Mouse (Mus musculus): ENCODE results near the gene Wdr24. TPM values are rescaled to one million over a fixed set of nuclear protein-coding genes. Genes with fewer than 3 reads are reported as not detected.

The Wdr24 gene
- polyA plus RNA-seq, 1 experiment from 2014 or later, result 27.7 TPM

DNA sequence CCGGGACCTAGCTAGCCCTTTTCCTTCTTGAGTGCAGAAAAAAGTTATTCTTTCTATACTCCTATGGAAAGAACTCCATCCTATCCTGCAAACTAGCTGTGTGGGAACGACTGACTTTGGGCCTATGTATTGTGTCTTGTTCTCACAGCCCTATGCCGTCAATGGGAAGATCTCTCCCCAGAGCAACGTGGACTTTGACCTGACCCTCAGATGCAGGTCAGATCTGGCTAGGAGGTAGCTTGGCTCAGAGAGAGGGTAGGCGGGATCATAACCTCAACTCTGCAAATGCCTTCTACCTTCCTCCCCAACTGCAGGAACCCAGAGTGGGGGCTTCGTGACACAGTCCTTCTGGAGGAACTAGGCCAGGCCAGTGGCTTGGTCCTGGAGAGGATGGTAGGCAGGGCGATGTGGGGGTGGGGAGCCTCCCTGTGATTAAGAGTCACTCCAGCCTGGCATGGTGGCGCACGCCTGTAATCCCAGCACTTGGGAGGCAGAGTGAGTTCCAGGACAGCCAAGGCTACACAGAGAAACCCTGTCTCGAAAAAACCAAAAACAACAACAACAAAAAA, 53.0 kb downstream of the Wdr24 start:
- peaks cover 34% of the 10 kb centered on the region for H3K4me1 ChIP-seq
- H3K27ac ChIP-seq, result no peak overlapping the region
- H3K27me3 ChIP-seq, result no peaks in the 10 kb centered on the region
- no peak for ATAC-seq (ENCODE audit: low FRiP score, low read depth)
- H3K9me3 ChIP-seq, result no peaks in the 10 kb centered on the region
- H3K4me3 ChIP-seq, result peak overlapping the region; percentile 76
- peak overlapping the region; percentile 96 for H3K4me2 ChIP-seq (replicated peaks)
- peaks cover 23% of the 10 kb centered on the region for H3K36me3 ChIP-seq
- WGBS, result 70% methylated on average over 10 of the region's 10 CpGs
- peak overlapping the region; percentile 84 for H3K9ac ChIP-seq

DNA sequence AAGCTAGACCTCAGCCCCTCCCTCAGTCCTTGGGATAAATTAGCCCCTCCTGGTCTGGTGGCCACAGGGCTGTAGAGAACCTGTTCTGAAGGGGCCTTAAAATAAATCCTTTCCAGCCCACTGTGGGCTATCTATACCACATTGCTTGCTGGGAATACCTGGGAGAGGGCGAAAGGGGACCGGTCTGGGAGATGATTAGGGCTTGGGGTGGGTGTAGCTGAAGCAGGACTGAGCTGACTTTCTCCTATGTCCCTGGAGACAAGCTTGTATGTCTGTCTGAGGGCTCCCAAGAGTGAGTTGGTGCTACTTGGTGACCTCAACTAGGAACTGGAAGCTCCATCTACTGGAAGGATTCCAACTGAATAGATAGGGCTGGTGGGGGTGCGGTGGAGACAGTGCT, 53.6 kb downstream of the Wdr24 start:
- H3K9me3 ChIP-seq, result no peaks in the 10 kb centered on the region
- no peaks in the 10 kb centered on the region for H3K27me3 ChIP-seq
- H3K4me1 ChIP-seq, result peaks cover 38% of the 10 kb centered on the region
- H3K4me2 ChIP-seq (replicated peaks), result 0 out of 2 replicates have a peak overlapping the region, but pooled peaks have one; percentile 96
- no peak overlapping the region for H3K4me3 ChIP-seq
- no peak for ATAC-seq (ENCODE audit: low FRiP score, low read depth)
- no peak overlapping the region for H3K9ac ChIP-seq
- no peak overlapping the region for H3K27ac ChIP-seq
- peaks cover 29% of the 10 kb centered on the region for H3K36me3 ChIP-seq
- 89% methylated on average over 3 of the region's 3 CpGs for WGBS

DNA sequence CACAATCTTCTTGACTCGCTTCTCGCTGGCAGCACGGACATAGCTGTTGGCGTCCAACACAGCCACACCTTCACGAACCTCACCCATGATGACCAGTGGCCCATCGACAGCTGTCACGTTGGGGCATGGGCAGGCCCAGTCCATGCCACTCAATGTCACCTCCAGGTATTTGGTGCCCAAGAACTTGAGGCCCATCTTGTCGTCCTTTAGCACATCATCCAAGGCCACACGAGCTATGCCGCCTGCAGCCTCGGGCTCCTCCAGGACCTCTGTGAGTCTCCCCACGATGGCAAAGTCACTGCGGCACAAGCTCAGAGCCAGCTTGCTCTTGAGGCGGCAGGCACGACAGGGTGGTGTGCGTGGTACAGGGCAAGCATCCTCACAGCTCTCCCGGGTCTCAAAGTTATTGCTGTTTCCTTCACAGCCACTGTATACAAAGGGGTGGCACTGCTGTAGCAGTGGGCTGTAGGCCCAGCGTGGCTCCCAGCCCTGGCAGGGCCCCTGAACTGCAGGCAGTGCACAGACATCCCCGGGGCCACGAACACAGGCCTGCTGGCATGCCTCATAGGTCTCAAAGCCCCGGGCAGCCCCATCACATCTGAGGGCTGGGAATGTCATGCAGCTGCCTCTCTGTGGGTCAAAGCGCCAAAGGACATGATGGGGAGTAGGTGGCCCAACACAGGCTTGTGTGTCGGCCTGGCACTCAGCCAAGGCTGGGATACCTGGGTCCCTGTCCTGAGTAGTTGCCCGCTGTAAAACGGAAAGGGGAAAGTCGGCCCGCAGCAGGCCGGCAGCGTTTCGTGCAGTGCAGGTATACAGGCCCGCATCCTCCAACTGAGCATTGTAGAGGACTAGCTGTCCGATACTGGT, 54.5 kb downstream of the Wdr24 start:
- Histone ChIP-seq H3K4me2 (replicated peaks) (no peak overlapping the region), H3K9me3 (no peaks in the 10 kb centered on the region), H3K27ac (no peak overlapping the region), H3K36me3 (peaks cover 39% of the 10 kb centered on the region), H3K4me1 (peaks cover 42% of the 10 kb centered on the region), H3K27me3 (no peaks in the 10 kb centered on the region), H3K9ac (no peak overlapping the region), H3K4me3 (no peak overlapping the region)
- 93% methylated on average over 32 of the region's 32 CpGs for WGBS
- ATAC-seq (ENCODE audit: low FRiP score, low read depth), result no peak

Small RNA genes lying within 50 kb of the gene (microRNA-seq; reads per million reads assigned to microRNA genes)
- gene Mir3082 (0.52 reads per million), gene Mir6966 (not detected)

Other genes starting within 250 kb of the Wdr24 start
- 31.2 and 33.2 TPM in 2 replicates for gene Lmf1, start 244.5 kb upstream of the Wdr24 start, polyA plus RNA-seq (2015; fragmentation: Nextera tagmentation; extraction: Ambion mirVana)
- gene Gng13, start 106.5 kb upstream of the Wdr24 start, polyA plus RNA-seq (2015; fragmentation: Nextera tagmentation; extraction: Ambion mirVana), result 1.7 and 2.6 TPM in 2 replicates
- 32.2 and 34.8 TPM in 2 replicates for gene Chtf18, start 96.2 kb upstream of the Wdr24 start, polyA plus RNA-seq (2015; fragmentation: Nextera tagmentation; extraction: Ambion mirVana)
- gene Rpusd1, start 96.0 kb upstream of the Wdr24 start, polyA plus RNA-seq (2015; fragmentation: Nextera tagmentation; extraction: Ambion mirVana), result 25.8 and 27.0 TPM in 2 replicates
- gene Mslnl, start 87.6 kb upstream of the Wdr24 start, polyA plus RNA-seq (2015; fragmentation: Nextera tagmentation; extraction: Ambion mirVana), result not detected in 2 replicates
- not detected in 2 replicates for gene Msln, start 69.2 kb upstream of the Wdr24 start, polyA plus RNA-seq (2015; fragmentation: Nextera tagmentation; extraction: Ambion mirVana)
- 25.5 and 25.7 TPM in 2 replicates for gene Narfl, start 49.9 kb upstream of the Wdr24 start, polyA plus RNA-seq (2015; fragmentation: Nextera tagmentation; extraction: Ambion mirVana)
- gene Haghl, start 38.0 kb upstream of the Wdr24 start, polyA plus RNA-seq (2015; fragmentation: Nextera tagmentation; extraction: Ambion mirVana), result 85.1 and 98.6 TPM in 2 replicates
- 0.27 and 0.31 TPM in 2 replicates for gene Ccdc78, start 37.0 kb upstream of the Wdr24 start, polyA plus RNA-seq (2015; fragmentation: Nextera tagmentation; extraction: Ambion mirVana)
- gene Fam173a, start 30.7 kb upstream of the Wdr24 start, polyA plus RNA-seq (2015; fragmentation: Nextera tagmentation; extraction: Ambion mirVana), result 65.5 and 73.1 TPM in 2 replicates
- gene AC134908.4, start 28.0 kb upstream of the Wdr24 start, polyA plus RNA-seq (2015; fragmentation: Nextera tagmentation; extraction: Ambion mirVana), result 2.2 TPM in 1 of 2 replicates, not detected in the other
- gene Metrn, start 26.5 kb upstream of the Wdr24 start, polyA plus RNA-seq (2015; fragmentation: Nextera tagmentation; extraction: Ambion mirVana), result 50.7 and 52.5 TPM in 2 replicates
- gene Fbxl16, start 14.5 kb upstream of the Wdr24 start, polyA plus RNA-seq (2015; fragmentation: Nextera tagmentation; extraction: Ambion mirVana), result 2.2 and 2.8 TPM in 2 replicates
- 57.9 and 60.7 TPM in 2 replicates for gene Jmjd8, start 5.2 kb downstream of the Wdr24 start, polyA plus RNA-seq (2015; fragmentation: Nextera tagmentation; extraction: Ambion mirVana)
- 359 and 366 TPM in 2 replicates for gene Stub1, start 9.8 kb downstream of the Wdr24 start, polyA plus RNA-seq (2015; fragmentation: Nextera tagmentation; extraction: Ambion mirVana)
- gene Rhbdl1, start 13.7 kb downstream of the Wdr24 start, polyA plus RNA-seq (2015; fragmentation: Nextera tagmentation; extraction: Ambion mirVana), result 1.4 and 1.6 TPM in 2 replicates
- 1.5 and 1.9 TPM in 2 replicates for gene Gm20683, start 18.1 kb downstream of the Wdr24 start, polyA plus RNA-seq (2015; fragmentation: Nextera tagmentation; extraction: Ambion mirVana)
- 25.7 and 26.8 TPM in 2 replicates for gene Rhot2, start 21.2 kb downstream of the Wdr24 start, polyA plus RNA-seq (2015; fragmentation: Nextera tagmentation; extraction: Ambion mirVana)
- gene Wdr90, start 37.9 kb downstream of the Wdr24 start, polyA plus RNA-seq (2015; fragmentation: Nextera tagmentation; extraction: Ambion mirVana), result 24.9 and 26.2 TPM in 2 replicates
- gene Mcrip2, start 45.1 kb downstream of the Wdr24 start, polyA plus RNA-seq (2015; fragmentation: Nextera tagmentation; extraction: Ambion mirVana), result 9.8 and 12.2 TPM in 2 replicates
- 56.1 and 56.2 TPM in 2 replicates for gene Mettl26, start 51.4 kb downstream of the Wdr24 start, polyA plus RNA-seq (2015; fragmentation: Nextera tagmentation; extraction: Ambion mirVana)
- gene Wfikkn1, start 57.2 kb downstream of the Wdr24 start, polyA plus RNA-seq (2015; fragmentation: Nextera tagmentation; extraction: Ambion mirVana), result 0.41 and 0.57 TPM in 2 replicates
- 33.4 and 37.6 TPM in 2 replicates for gene Rab40c, start 96.1 kb downstream of the Wdr24 start, polyA plus RNA-seq (2015; fragmentation: Nextera tagmentation; extraction: Ambion mirVana)
- gene Pigq, start 121.3 kb downstream of the Wdr24 start, polyA plus RNA-seq (2015; fragmentation: Nextera tagmentation; extraction: Ambion mirVana), result 50.2 and 50.5 TPM in 2 replicates
- gene Nhlrc4, start 121.3 kb downstream of the Wdr24 start, polyA plus RNA-seq (2015; fragmentation: Nextera tagmentation; extraction: Ambion mirVana), result not detected in 2 replicates
- gene A930017K11Rik, start 128.9 kb downstream of the Wdr24 start, polyA plus RNA-seq (2015; fragmentation: Nextera tagmentation; extraction: Ambion mirVana), result 0.19 and 0.31 TPM in 2 replicates
- gene Capn15, start 162.2 kb downstream of the Wdr24 start, polyA plus RNA-seq (2015; fragmentation: Nextera tagmentation; extraction: Ambion mirVana), result 24.8 and 25.4 TPM in 2 replicates
- 19.5 and 20.5 TPM in 2 replicates for gene Rab11fip3, start 245.9 kb downstream of the Wdr24 start, polyA plus RNA-seq (2015; fragmentation: Nextera tagmentation; extraction: Ambion mirVana)

All from limb, embryonic 13.5 days (tissue).